Mouse (Mus musculus) CH12.LX (cell line): ENCODE measurements around the gene Ntrk2. TPM values are rescaled to one million over a fixed set of nuclear protein-coding genes. Genes with fewer than 3 reads are reported as not detected.

Experiments
- DNase-seq: peaks from one replicate; pipeline ENCODE4 v3.0.0-alpha.2; 2013; ENCODE audit errors: extremely low read depth
- H3K27ac ChIP-seq: 2 replicates; pipeline ENCODE4 v1.5.1; 2012; ENCODE audit warnings: low read depth, mild to moderate bottlenecking, control low read depth, moderate library complexity; ENCODE audit not compliant: insufficient read depth
- H3K27me3 ChIP-seq: replicated peaks from 2 replicates; pipeline ENCODE3; 2012; ENCODE audit warnings: inconsistent platforms
- H3K36me3 ChIP-seq, 2 experiments: replicated peaks in 1 of 2; 2 replicates each; pipeline versions ENCODE3 to v1.6.1; 2012; ENCODE audit warnings: inconsistent platforms in 1 of 2, low read length in 1 of 2, mild to moderate bottlenecking in 1 of 2, mixed read lengths in 1 of 2, moderate library complexity in 1 of 2; ENCODE audit not compliant: control insufficient read depth in 1 of 2, insufficient read depth in 1 of 2
- H3K4me1 ChIP-seq, 2 experiments: 2 replicates each; pipeline ENCODE4 v1.6.1; 2012; ENCODE audit warnings: inconsistent platforms in 1 of 2, moderate library complexity in 1 of 2; ENCODE audit not compliant: insufficient read depth in 2 of 2, control insufficient read depth in 1 of 2
- H3K4me2 ChIP-seq: 2 replicates; pipeline ENCODE4 v1.6.1; 2012; ENCODE audit warnings: low read depth, mild to moderate bottlenecking, control low read depth; ENCODE audit not compliant: poor library complexity, insufficient read depth, severe bottlenecking
- H3K4me3 ChIP-seq, 3 experiments: fragments of 150-350 bp in 1 of 3; sonication (generic) in 1 of 3; replicated peaks in 1 of 3; 2 replicates each; pipeline versions ENCODE3 to v1.5.1; 2011 to 2012; ENCODE audit warnings: low read depth in 2 of 3, low read length in 2 of 3, mild to moderate bottlenecking in 2 of 3, moderate library complexity in 2 of 3, control low read depth in 1 of 3, improper control_type of control experiment in 1 of 3, inconsistent platforms in 1 of 3, mixed read lengths in 1 of 3; ENCODE audit not compliant: poor library complexity in 1 of 3
- H3K79me2 ChIP-seq: replicated peaks from 2 replicates; pipeline ENCODE4 v1.6.1; 2012; ENCODE audit warnings: mild to moderate bottlenecking, moderate library complexity; ENCODE audit not compliant: control insufficient read depth, poor library complexity, insufficient read depth, severe bottlenecking; ENCODE audit errors: extremely low read depth
- H3K9ac ChIP-seq: 2 replicates; pipeline ENCODE4 v1.6.1; 2012; ENCODE audit warnings: low read depth, mild to moderate bottlenecking, control low read depth, moderate library complexity; ENCODE audit not compliant: insufficient read depth
- H3K9me3 ChIP-seq: replicated peaks from 2 replicates; pipeline ENCODE3; 2012; ENCODE audit warnings: low read length, inconsistent platforms, mixed read lengths
- CHD2 ChIP-seq: IDR thresholded peaks from 2 replicates; pipeline ENCODE4 v1.6.1; 2011; ENCODE audit warnings: low read length, improper control_type of control experiment
- CTCF ChIP-seq, 2 experiments: IDR thresholded peaks in 1 of 2; conservative IDR thresholded peaks in 1 of 2; 2 replicates each; pipeline ENCODE4 v1.5.1; 2011 to 2012; ENCODE audit warnings: low read depth in 2 of 2, low read length in 2 of 2, improper control_type of control experiment in 1 of 2, inconsistent platforms in 1 of 2, mild to moderate bottlenecking in 1 of 2, moderate library complexity in 1 of 2
- E2F4 ChIP-seq: IDR thresholded peaks from 2 replicates; pipeline ENCODE4 v1.6.1; 2011; ENCODE audit warnings: low read depth, low read length, improper control_type of control experiment; ENCODE audit not compliant: insufficient replicate concordance
- GABPA ChIP-seq: IDR thresholded peaks from 2 replicates; pipeline ENCODE4 v1.6.1; 2012; ENCODE audit warnings: low read depth, low read length, improper control_type of control experiment, inconsistent platforms; ENCODE audit not compliant: insufficient replicate concordance
- IRF4 ChIP-seq: IDR thresholded peaks from 2 replicates; pipeline ENCODE4 v1.6.1; 2014; ENCODE audit warnings: low read depth, mild to moderate bottlenecking, inconsistent platforms, low read length, improper control_type of control experiment
- JUND ChIP-seq: conservative IDR thresholded peaks from 2 replicates; pipeline ENCODE4 v1.6.1; 2011; ENCODE audit warnings: low read depth, low read length, improper control_type of control experiment
- KAT2A ChIP-seq: IDR thresholded peaks from 2 replicates; pipeline ENCODE4 v1.6.1; 2012; ENCODE audit warnings: low read length, improper control_type of control experiment, inconsistent platforms; ENCODE audit not compliant: insufficient replicate concordance
- MAFK ChIP-seq: IDR thresholded peaks from 2 replicates; pipeline ENCODE4 v1.6.1; 2011; ENCODE audit warnings: low read length, improper control_type of control experiment; ENCODE audit not compliant: insufficient replicate concordance
- MAX ChIP-seq: IDR thresholded peaks from 2 replicates; pipeline ENCODE4 v1.6.1; 2011; ENCODE audit warnings: low read length, improper control_type of control experiment
- MEF2A ChIP-seq: IDR thresholded peaks from 2 replicates; pipeline ENCODE4 v1.6.1; 2014; ENCODE audit warnings: low read depth, mild to moderate bottlenecking, inconsistent platforms, low read length, improper control_type of control experiment, borderline replicate concordance
- MYC ChIP-seq: IDR thresholded peaks from 2 replicates; pipeline ENCODE4 v1.6.1; 2011; ENCODE audit warnings: low read depth, mild to moderate bottlenecking, improper control_type of control experiment, low read length
- NELFE ChIP-seq: IDR thresholded peaks from 2 replicates; pipeline ENCODE4 v1.6.1; 2011; ENCODE audit warnings: low read depth, low read length, improper control_type of control experiment
- NRF1 ChIP-seq: IDR thresholded peaks from 2 replicates; pipeline ENCODE4 v1.6.1; 2014; ENCODE audit warnings: low read depth, mild to moderate bottlenecking, inconsistent platforms, low read length, improper control_type of control experiment, moderate library complexity
- PAX5 ChIP-seq: IDR thresholded peaks from 2 replicates; pipeline ENCODE4 v1.6.1; 2012; ENCODE audit warnings: low read length, inconsistent platforms, mixed read lengths
- POLR2A ChIP-seq: IDR thresholded peaks from 2 replicates; pipeline ENCODE4 v1.6.1; 2011; ENCODE audit warnings: low read depth, mild to moderate bottlenecking, improper control_type of control experiment, low read length
- RAD21 ChIP-seq: IDR thresholded peaks from 2 replicates; pipeline ENCODE4 v1.6.1; 2011; ENCODE audit warnings: low read depth, mild to moderate bottlenecking, low read length, improper control_type of control experiment, moderate library complexity
- RCOR1 ChIP-seq: conservative IDR thresholded peaks from 2 replicates; pipeline ENCODE4 v1.6.1; 2012; ENCODE audit warnings: low read depth, mild to moderate bottlenecking, inconsistent platforms, low read length, improper control_type of control experiment
- SIN3A ChIP-seq: IDR thresholded peaks from 2 replicates; pipeline ENCODE4 v1.6.1; 2012; ENCODE audit warnings: low read length, improper control_type of control experiment, inconsistent platforms
- SMC3 ChIP-seq: IDR thresholded peaks from 2 replicates; pipeline ENCODE4 v1.6.1; 2011; ENCODE audit warnings: low read depth, low read length, improper control_type of control experiment
- TCF12 ChIP-seq: IDR thresholded peaks from 2 replicates; pipeline ENCODE4 v1.6.1; 2014; ENCODE audit warnings: low read depth, mild to moderate bottlenecking, inconsistent platforms, low read length, improper control_type of control experiment
- USF1 ChIP-seq: IDR thresholded peaks from 2 replicates; pipeline ENCODE4 v1.6.1; 2014; ENCODE audit warnings: low read depth, mild to moderate bottlenecking, inconsistent platforms, low read length, improper control_type of control experiment
- ZC3H11A ChIP-seq: IDR thresholded peaks from 2 replicates; pipeline ENCODE4 v1.6.1; 2012; ENCODE audit warnings: low read depth, mild to moderate bottlenecking, inconsistent platforms, low read length, improper control_type of control experiment
- ZKSCAN1 ChIP-seq: IDR thresholded peaks from 2 replicates; pipeline ENCODE4 v1.6.1; 2012; ENCODE audit warnings: low read depth, inconsistent platforms, low read length, improper control_type of control experiment, borderline replicate concordance
- dilution Hi-C: fragments of 300-500 bp; cut with MboI; formaldehyde crosslinking; loops from 2 replicates; pipeline ENCODE4 v1.14.3; 2020; ENCODE audit warnings: low sequenced_read_pairs; ENCODE audit not compliant: extremely low pct_unique_long_range_greater_than_20kb, extremely low pct_ligation_motif_present
- in situ Hi-C: fragments of 300-500 bp; cut with MboI; formaldehyde crosslinking; loops from 3 replicates; pipeline ENCODE4 v1.14.3; 2019; ENCODE audit warnings: low sequenced_read_pairs, low pct_ligation_motif_present, low pct_unique_long_range_greater_than_20kb, mixed read lengths
- polyA plus RNA-seq: library from polyadenylated mRNA; unstranded; fragments of >175 nt; gene quantifications from 2 replicates; pipeline ENCODE4 v1.2.1, GENCODE M21; 2012; ENCODE audit warnings: low read depth; ENCODE audit not compliant: insufficient read length
- total RNA-seq, 2 experiments: library from RNA; depleted of rRNA; stranded (reverse); fragments of 300-350 nt in 1 of 2; fragments of >200 nt in 1 of 2; gene quantifications; 2 replicates each; pipeline ENCODE4 v1.2.3; 2012 to 2014

The Ntrk2 gene
- total and polyA plus RNA-seq, 3 experiments = not detected

GRCm38 (mm10) chr13:58779261-58779660 lies 27.1 kb upstream of the Ntrk2 start:
- dilution Hi-C loops = no loop called here
- H3K79me2 ChIP-seq = no peaks in the 10 kb centered on the region
- no peak overlapping the region for H3K4me3 ChIP-seq
- no peak overlapping the region for H3K27ac ChIP-seq
- no peaks in the 10 kb centered on the region for H3K36me3 ChIP-seq
- H3K27me3 ChIP-seq = no peaks in the 10 kb centered on the region
- in situ Hi-C loops = no loop called here
- no peaks in the 10 kb centered on the region for H3K4me1 ChIP-seq
- no peak for DNase-seq
- H3K9ac ChIP-seq = no peak overlapping the region
- H3K4me2 ChIP-seq = no peak overlapping the region
- TF ChIP-seq KAT2A (no peak), JUND (no peak), IRF4 (no peak), CTCF (conservative IDR thresholded peaks at IDR 0.05 in 1 of 2, IDR thresholded peaks at IDR 0.05 in 1 of 2; ENCODE audit: low read depth in 2 of 2, low read length in 2 of 2) (no peak), SIN3A (no peak)
- peaks cover 60% of the 10 kb centered on the region for H3K9me3 ChIP-seq

- no peak overlapping the region for H3K9ac ChIP-seq
- DNase-seq = no peak
- H3K4me2 ChIP-seq = no peak overlapping the region
- no peaks in the 10 kb centered on the region for H3K36me3 ChIP-seq
- H3K27me3 ChIP-seq = no peaks in the 10 kb centered on the region
- no peak for TF ChIP-seq POLR2A
- TF ChIP-seq USF1 = no peak
- TF ChIP-seq GABPA = no peak
- no peak for TF ChIP-seq RAD21
- TF ChIP-seq E2F4 = no peak
- TF ChIP-seq MYC = no peak
- TF ChIP-seq SMC3 = no peak
- TF ChIP-seq SIN3A = no peak
- TF ChIP-seq MAX = no peak
- TF ChIP-seq CHD2 = no peak
- TF ChIP-seq RCOR1 = no peak
- TF ChIP-seq TCF12 = no peak
- no peak for TF ChIP-seq MEF2A
- no peak for TF ChIP-seq MAFK
- no peak for TF ChIP-seq PAX5
- no peak for TF ChIP-seq NELFE
- no peak for TF ChIP-seq JUND
- TF ChIP-seq NRF1 = no peak
- TF ChIP-seq ZKSCAN1 = no peak
- TF ChIP-seq ZC3H11A = no peak
- TF ChIP-seq, all 38 proteins: peak for 0
- Histone ChIP-seq H3K79me2 (no peaks in the 10 kb centered on the region), H3K27ac (no peak overlapping the region), H3K9me3 (peaks cover 61% of the 10 kb centered on the region), H3K4me1 (no peaks in the 10 kb centered on the region), H3K4me3 (no peak overlapping the region)
- in situ Hi-C loops = no loop called here
- dilution Hi-C loops = no loop called here
Observed at GRCm38 (mm10) chr13:58786476-58786875, 19.9 kb upstream of the Ntrk2 start.
